Mouse (Mus musculus): ENCODE data around the gene Ankrd10. TPM values are rescaled to one million over a fixed set of nuclear protein-coding genes. Genes with fewer than 3 reads are reported as not detected.
A peak's percentile ranks its signal among the peaks of the same experiment; 100 is the strongest.

Gene Ankrd10
- total and polyA plus RNA-seq, 2 experiments from 2014 or later, result 79.6 to 141 TPM

GRCm38 (mm10) chr8:11616294-11616693 lies 19.3 kb downstream of the Ankrd10 start:
- 3% methylated on average over 1 of the region's 1 CpGs for WGBS
- Histone ChIP-seq H3K27me3 (ENCODE audit: insufficient read depth, low read length) (no peaks in the 10 kb centered on the region), H3K4me2 (ENCODE audit: low read depth) (no peak overlapping the region), H3K4me1 (ENCODE audit: insufficient read depth) (no peaks in the 10 kb centered on the region), H3K27ac (ENCODE audit: low read depth, low read length) (no peak overlapping the region), H3K9me3 (ENCODE audit: low read length) (no peaks in the 10 kb centered on the region), H3K36me3 (ENCODE audit: insufficient read depth) (peaks cover 67% of the 10 kb centered on the region), H3K9ac (no peak overlapping the region), H3K4me3 (ENCODE audit: low read depth, low read length) (no peak overlapping the region)
- DNase-seq, result peak; percentile 50
- peak; percentile 46 for ATAC-seq
- peak; percentile 83 for TF ChIP-seq CTCF (IDR thresholded peaks at IDR 0.05; ENCODE audit: low read depth)

GRCm38 (mm10) chr8:11614126-11614835 lies 21.3 kb downstream of the Ankrd10 start:
- H3K27ac ChIP-seq (ENCODE audit: low read depth, low read length), result no peak overlapping the region
- no peaks in the 10 kb centered on the region for H3K9me3 ChIP-seq (ENCODE audit: low read length)
- H3K27me3 ChIP-seq (ENCODE audit: insufficient read depth, low read length), result no peaks in the 10 kb centered on the region
- H3K4me2 ChIP-seq (ENCODE audit: low read depth), result no peak overlapping the region
- peaks cover 64% of the 10 kb centered on the region for H3K36me3 ChIP-seq (ENCODE audit: insufficient read depth)
- WGBS, result 71% methylated on average over 6 of the region's 6 CpGs
- no peak overlapping the region for H3K4me3 ChIP-seq (ENCODE audit: low read depth, low read length)
- no peak overlapping the region for H3K9ac ChIP-seq
- no peak for DNase-seq
- TF ChIP-seq CTCF (IDR thresholded peaks at IDR 0.05; ENCODE audit: low read depth), result no peak
- no peaks in the 10 kb centered on the region for H3K4me1 ChIP-seq (ENCODE audit: insufficient read depth)
- ATAC-seq, result peak; percentile 34; the same call in 1 of the 2 replicates

GRCm38 (mm10) chr8:11608848-11609247 lies 26.7 kb downstream of the Ankrd10 start:
- TF ChIP-seq CTCF (IDR thresholded peaks at IDR 0.05; ENCODE audit: low read depth), result no peak
- ATAC-seq, result no peak
- WGBS, result 98% methylated on average over 9 of the region's 9 CpGs
- Histone ChIP-seq H3K4me1 (ENCODE audit: insufficient read depth) (no peaks in the 10 kb centered on the region), H3K27me3 (ENCODE audit: insufficient read depth, low read length) (no peaks in the 10 kb centered on the region), H3K4me3 (ENCODE audit: low read depth, low read length) (no peak overlapping the region), H3K36me3 (ENCODE audit: insufficient read depth) (peaks cover 40% of the 10 kb centered on the region), H3K4me2 (ENCODE audit: low read depth) (no peak overlapping the region), H3K9me3 (ENCODE audit: low read length) (no peaks in the 10 kb centered on the region), H3K9ac (no peak overlapping the region), H3K27ac (ENCODE audit: low read depth, low read length) (no peak overlapping the region)
- no peak for DNase-seq

GRCm38 (mm10) chr8:11602006-11602680 lies 33.4 kb downstream of the Ankrd10 start:
- DNase-seq (peak; percentile 74), ATAC-seq (peak; percentile 54; the same call in 1 of the 2 replicates)
- no peak overlapping the region for H3K4me3 ChIP-seq (ENCODE audit: low read depth, low read length)
- H3K27me3 ChIP-seq (ENCODE audit: insufficient read depth, low read length), result no peaks in the 10 kb centered on the region
- H3K36me3 ChIP-seq (ENCODE audit: insufficient read depth), result peaks cover 6% of the 10 kb centered on the region; the same call in 1 of the 2 replicates
- WGBS, result 45% methylated on average over 14 of the region's 14 CpGs
- no peaks in the 10 kb centered on the region for H3K9me3 ChIP-seq (ENCODE audit: low read length)
- H3K27ac ChIP-seq (ENCODE audit: low read depth, low read length), result no peak overlapping the region
- no peak overlapping the region for H3K9ac ChIP-seq
- TF ChIP-seq CTCF (IDR thresholded peaks at IDR 0.05; ENCODE audit: low read depth), result peak; percentile 86
- no peak overlapping the region for H3K4me2 ChIP-seq (ENCODE audit: low read depth)
- no peaks in the 10 kb centered on the region for H3K4me1 ChIP-seq (ENCODE audit: insufficient read depth)

GRCm38 (mm10) chr8:11600301-11600951 lies 35.1 kb downstream of the Ankrd10 start:
- no peaks in the 10 kb centered on the region for H3K4me1 ChIP-seq (ENCODE audit: insufficient read depth)
- H3K27me3 ChIP-seq (ENCODE audit: insufficient read depth, low read length), result no peaks in the 10 kb centered on the region
- ATAC-seq (no peak), DNase-seq (no peak)
- H3K4me3 ChIP-seq (ENCODE audit: low read depth, low read length), result no peak overlapping the region
- H3K4me2 ChIP-seq (ENCODE audit: low read depth), result no peak overlapping the region
- H3K36me3 ChIP-seq (ENCODE audit: insufficient read depth), result no peaks in the 10 kb centered on the region
- H3K27ac ChIP-seq (ENCODE audit: low read depth, low read length), result no peak overlapping the region
- no peak for TF ChIP-seq CTCF (IDR thresholded peaks at IDR 0.05; ENCODE audit: low read depth)
- WGBS, result 83% methylated on average over 5 of the region's 5 CpGs
- H3K9me3 ChIP-seq (ENCODE audit: low read length), result no peaks in the 10 kb centered on the region
- no peak overlapping the region for H3K9ac ChIP-seq

DNA sequence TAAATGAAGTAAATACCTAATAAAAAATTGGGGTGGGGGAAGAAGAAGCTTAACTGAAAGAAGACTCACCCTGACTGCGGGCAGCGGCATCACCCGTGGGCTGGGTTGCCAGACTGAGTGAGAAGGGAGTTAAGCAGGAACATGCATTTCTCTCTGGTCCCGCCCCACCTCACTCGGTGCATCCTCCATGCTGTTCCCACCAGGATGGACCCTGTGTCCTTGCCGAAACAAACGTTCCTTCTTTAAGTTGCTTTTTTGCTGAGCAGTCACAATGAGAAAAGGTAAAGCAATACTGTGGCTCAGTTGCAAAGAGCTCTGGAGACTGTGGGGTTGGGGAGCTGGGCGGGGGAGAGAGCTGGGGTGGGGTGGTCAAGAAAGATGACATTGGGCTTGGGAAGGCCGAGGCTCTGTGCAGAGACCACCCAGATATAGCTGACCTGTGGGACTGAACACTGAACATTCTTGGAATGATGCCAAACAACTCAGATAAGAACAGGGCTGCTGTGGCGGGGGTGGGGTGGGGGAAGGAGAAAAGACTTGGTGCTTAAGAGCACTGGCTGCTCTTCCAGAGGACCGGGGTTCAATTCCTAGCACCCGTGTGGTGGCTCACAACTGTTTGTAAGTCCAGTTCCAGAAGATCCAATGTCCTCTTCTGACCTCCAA lies 42.2 kb downstream of the Ankrd10 start:
- H3K9ac ChIP-seq, result no peak overlapping the region
- DNase-seq (no peak), ATAC-seq (no peak)
- WGBS, result 74% methylated on average over 12 of the region's 12 CpGs
- H3K27me3 ChIP-seq (ENCODE audit: insufficient read depth, low read length), result no peaks in the 10 kb centered on the region
- H3K4me1 ChIP-seq (ENCODE audit: insufficient read depth), result no peaks in the 10 kb centered on the region
- H3K27ac ChIP-seq (ENCODE audit: low read depth, low read length), result no peak overlapping the region
- no peak for TF ChIP-seq CTCF (IDR thresholded peaks at IDR 0.05; ENCODE audit: low read depth)
- no peaks in the 10 kb centered on the region for H3K9me3 ChIP-seq (ENCODE audit: low read length)
- H3K36me3 ChIP-seq (ENCODE audit: insufficient read depth), result no peaks in the 10 kb centered on the region
- H3K4me3 ChIP-seq (ENCODE audit: low read depth, low read length), result no peak overlapping the region
- no peak overlapping the region for H3K4me2 ChIP-seq (ENCODE audit: low read depth)
